Mouse (Mus musculus): ENCODE measurements around the gene D430041D05Rik.

D430041D05Rik gene

DNA sequence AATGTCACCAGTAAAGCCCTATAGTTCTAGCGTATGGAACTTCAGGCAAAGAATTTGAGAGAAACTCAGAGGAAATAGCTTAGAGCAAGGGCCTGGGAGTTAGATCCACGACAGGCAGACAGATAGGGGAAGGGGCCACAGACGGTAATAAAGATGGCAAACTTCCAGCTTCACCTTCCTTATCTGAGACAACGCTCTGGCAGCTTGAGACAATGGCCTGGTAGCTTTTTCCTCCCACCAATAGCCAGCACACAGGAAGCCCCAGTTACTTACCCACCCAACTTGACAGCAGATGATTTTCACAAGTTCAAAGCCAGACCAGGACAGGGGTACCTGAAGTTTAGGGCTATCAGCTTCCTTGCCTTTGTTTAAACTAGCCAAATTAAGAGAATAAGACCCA, 226.5 kb downstream of the D430041D05Rik start:
- DNase-seq, result no peak

DNA sequence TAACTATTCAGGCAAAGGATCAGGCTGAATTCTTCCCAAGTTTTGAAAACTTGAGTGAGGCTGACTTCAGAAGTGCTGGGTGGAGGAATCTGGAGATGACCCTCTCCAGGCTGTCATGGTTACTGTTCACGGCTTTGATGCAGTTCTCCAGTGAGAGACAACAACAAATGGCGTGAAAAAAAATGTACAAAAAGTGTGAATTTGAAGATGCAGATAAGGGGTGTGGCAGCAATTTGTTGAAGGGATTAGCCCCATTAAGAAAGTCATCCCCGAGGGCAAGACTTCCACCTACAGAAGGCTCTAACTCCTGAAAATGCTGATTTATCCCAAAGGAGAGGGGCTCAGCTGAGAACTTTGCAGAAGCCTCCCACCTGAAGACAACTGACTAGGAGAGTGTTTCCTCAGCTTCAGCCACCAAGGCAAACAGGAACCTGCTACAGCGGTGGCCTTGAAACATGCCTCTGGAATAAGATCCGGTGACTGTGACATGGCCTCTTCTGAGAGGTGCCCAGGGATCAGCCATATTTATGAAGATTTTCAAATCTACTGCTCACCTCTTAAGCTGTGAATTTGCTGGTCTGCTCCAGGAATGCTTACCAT, 227.5 kb downstream of the D430041D05Rik start:
- no peak for DNase-seq

DNA sequence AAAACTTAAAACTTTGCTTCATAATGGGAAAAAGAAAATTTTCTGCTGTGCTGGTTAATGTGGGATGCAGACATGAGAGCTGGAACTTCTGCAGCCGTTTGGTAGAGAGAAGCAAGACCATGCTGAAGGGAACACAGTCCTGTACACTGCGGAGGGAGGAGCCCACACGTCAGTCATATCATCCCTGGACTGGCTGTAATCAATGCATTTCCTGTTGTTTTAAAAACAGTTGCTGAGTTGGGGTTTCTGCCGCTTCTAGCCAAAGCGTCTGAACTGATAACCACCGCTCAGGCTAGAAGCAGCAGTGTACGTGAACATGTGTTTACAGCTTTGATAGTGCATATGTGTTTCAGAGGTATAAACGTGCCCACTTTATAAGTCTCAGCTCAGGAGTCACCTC, 231.2 kb downstream of the D430041D05Rik start:
- no peak for DNase-seq

DNA sequence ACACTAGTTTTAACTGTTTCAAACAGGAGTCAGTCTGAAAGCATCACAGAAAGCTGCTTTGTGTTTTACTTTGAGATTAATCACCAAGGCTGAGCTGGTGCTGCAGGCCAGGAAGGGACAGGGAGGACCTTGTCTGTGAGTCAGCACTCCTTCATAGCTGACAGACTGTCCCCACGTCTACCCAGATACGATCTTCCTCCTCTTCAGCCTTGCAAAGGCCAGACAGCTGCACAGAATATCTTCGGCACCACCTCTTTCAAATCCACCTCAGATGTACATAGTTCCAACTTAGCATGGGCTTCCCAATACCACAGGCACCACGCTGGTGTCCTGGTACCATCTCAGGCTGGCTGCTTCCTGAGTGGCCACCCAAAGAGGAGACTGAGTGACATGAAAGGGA, 232.6 kb downstream of the D430041D05Rik start:
- DNase-seq, result no peak

DNA sequence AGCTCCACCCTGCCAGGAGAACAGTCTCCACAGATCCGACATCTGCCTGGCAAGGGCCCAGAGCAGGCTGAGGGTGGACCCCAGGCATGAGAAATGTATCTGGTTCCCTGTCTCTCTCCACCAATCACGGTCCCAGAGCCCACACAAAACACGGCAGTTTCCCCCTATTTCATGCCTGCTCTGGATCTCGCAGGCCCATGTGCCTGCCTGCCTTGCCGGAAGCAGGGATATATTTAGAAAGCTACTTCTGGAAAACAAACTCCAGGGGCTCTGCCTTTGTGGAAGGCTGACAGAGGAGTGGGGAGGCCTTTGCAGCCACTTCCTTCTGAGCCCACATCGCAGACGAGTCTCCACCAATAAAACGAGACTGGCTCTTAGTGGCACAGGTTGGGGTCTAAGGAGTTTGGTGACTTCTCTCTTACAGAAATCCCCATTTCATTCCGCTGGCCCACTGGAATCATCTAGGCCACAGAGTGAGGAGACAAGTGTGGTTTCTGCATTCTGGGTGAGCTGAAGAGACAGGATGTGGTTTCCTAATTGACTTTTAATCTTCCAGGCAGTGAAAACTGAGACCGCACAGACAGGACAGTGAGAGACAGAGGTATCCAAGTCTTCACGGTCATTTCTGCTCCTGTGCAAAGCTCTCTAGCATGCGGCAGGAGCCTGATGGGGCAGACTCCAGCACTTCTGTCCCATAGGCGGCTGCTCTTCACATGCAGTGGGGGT, 233.7 kb downstream of the D430041D05Rik start:
- no peak for DNase-seq

DNA sequence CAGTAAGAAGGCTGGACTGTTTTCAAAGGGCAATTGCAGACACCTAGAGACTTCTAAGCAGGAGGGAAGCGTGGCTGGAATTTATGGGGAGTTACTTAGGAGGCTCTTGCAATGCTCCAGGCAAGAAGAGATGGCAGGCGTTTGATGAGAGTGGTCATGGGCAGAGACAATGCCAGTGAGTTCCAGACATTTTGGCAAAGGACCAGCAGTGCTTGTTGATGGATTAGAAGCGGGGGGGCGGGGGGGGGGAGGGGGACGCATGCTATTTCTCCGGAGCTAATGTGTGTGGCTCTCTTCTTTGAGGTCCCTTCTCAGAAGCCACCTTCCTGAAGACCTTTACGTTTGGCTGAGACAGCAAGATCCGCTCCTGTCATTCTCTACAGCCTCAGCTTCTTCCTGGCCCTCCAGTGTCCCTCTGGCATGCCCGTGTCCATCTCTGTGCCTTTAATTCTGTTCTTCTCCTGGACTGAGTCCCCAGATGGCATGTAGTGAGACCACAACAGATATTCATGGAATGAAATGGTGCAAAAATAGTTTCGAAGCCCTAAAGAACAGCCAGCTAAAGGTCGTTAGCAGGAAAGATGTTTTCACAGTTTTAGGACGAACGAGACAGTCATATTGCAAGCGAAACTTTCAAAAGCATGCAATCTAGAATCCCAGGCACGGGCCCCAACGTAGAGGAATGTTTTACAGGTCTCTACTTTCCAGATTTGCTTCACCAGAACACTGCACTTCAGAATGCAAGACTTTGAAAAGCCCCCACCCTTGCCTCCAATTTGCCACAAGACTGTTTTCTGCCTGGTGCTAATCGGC, 234.4 kb downstream of the D430041D05Rik start:
- no peak for DNase-seq

DNA sequence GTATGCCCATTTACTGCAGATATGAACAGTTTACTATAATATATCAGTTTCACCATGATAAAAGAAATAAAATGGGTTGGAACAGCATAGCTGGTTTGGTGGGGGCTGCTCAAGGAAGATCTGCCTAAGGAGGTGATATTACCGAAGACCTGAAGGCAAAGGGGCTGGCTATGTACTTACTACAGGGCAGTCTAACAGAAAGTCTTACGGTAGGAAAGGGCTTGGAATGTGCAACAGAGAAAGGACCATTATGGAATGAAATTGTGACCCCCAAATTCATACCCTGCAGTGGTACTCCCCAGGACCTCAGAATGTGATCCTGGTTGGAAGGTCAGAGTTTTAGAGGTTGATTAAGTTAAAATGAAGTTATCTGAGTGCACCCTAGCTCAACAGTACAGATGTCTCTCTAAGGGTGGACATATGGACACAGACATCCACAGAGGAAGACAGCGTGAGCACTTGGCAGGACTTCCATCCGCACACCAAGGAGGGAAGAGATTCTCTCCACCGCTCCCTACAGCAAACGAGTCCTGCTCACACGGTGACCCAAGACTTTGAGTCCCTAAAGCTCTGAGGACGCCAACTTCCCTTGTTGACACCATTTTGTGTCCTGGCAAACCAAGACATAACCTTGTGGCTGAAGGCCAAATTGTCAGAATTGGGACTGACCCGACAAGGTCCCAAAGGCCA, 235.2 kb downstream of the D430041D05Rik start:
- peak; percentile 71 for DNase-seq

DNA sequence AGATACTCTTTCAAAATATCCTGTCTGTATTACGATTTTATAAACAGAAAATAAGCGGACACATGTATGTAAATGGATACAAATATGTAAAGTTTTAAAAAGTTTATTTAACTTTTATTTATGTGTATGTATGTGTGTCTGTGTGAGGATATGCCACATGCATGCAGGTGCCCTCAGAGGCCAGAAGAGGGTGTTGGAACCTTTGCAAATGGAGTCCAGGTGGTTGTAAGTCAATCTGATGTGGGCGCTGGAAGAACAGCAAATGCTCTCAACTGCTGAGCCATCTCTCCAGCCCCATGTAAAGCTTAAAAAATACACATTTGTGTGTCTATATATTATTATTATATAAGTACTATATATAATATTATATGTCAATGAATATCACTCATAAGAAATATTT, 237.4 kb downstream of the D430041D05Rik start:
- no peak for DNase-seq

DNA sequence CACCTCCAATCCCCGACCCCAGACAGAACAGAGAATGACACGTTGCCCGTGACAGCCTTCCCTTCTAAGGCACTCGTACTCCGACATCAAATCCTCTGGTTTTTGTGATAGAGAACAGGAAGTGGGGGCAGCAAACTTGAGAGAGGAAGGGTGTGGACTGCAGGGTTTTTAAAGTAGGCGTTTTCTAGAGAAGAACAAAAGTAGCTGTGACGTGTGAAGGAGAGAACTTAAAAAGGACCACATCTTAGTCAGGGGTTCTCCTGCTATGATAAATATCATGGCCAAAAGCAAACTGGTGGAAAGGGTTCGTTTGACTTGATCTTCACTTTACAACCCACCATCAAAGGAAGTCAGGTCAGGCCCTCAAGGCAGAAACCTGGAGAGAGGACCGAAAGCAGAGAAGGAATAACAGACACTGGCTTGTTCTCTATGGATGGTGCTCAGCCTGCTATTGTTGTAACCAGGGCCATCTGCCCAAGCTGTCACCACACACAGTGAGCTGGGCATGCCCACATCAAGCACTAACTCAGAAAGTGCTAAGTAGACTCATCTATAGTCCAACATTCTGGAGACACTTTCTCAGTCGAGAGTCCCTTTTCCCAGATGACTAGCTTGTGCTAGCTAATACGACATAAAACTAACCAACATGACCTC, 238.0 kb downstream of the D430041D05Rik start:
- DNase-seq, result no peak

DNA sequence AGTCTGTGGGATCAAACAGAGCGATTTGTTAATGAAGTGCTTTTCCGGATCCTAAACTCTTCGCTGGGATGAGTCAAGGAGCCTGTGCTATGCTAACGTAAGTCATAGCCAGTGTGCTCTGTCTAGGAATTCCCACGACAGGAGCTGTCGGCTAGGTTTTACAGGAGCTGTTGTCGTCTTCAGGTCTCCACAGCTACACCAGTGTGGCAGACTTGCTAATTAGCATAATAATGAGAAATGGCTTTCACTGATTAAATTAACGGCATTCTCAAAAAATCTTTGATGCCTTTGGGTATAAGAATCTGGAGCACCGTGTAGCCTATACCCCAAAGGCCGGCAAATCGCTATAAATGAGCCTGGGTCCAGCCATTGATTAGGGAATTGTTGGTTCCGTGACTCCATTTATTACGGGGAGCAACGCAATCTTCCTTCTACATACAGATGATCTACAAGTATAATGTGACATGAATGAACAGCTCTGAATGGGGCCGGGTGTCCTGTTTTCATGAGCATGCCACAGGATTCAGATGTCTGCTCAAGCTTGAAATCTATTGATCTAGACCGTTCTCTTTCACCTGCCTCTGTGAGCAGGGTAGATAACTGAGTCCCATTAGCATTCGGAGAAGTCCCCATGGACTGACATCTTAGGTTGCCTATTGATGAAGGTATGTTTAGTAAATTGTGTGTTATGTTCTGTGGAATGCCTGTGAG, 242.5 kb downstream of the D430041D05Rik start:
- DNase-seq, result no peak

DNA sequence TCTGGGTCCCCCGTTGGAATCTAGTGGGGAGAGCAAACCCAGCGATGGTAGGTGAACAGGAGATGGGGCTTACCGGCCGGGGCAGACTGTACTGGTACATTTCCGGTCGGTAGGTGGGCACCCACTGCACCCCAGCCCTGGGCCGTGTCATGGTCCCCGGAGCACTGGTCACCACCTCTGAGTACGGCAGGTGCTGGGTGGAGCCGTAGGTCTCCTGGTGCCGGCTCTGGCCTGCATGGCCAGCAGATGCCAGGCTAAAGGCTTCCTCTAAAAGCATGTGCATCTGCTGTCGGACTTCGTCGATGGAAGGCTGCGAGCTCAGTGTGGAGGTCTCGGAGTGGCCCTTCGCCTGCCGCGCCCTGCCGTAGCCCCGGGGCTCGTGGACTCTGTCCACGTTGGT, 243.0 kb downstream of the D430041D05Rik start:
- no peak for DNase-seq

DNA sequence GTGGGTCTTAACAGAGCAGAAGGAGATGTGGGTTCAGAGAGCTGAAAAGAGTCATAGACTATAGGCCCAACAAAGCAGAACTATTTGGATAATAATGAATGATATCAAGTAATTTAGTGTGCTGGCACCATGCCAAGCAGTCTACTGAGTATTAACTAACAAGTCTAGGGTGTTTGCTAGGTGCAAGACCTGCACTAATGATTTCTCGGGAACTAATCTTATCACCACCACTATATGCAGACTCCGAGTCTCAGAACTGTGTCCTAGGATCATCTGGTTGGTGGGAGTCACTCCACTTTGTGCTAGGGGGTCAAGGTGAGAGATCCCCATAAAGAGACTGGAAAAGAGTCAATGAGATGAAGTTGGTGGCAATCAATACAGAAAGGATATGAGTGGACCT, 245.2 kb downstream of the D430041D05Rik start:
- DNase-seq, result no peak

DNA sequence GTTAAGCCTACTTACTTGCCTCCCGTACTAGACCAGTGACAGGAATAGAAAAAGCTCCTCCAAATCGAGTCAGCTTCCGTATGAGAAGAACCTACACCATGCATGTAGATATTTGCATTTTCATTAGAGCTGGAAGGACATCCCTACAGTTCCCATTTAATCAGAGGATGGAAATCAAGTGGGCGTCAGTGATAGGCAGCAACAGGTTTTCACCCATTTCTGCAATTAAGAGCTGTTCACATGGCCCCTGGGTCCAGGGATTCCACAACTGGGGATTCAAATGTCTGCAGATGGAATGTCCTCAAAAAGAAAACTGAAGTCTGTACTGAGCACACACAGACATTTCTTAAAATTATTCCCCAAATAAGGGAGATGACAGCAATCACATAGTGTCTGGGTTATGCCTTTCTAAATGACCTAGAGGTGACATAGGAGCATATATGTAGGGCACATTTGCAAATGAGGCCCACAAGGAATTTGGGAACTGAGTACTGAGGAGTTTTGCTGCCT, 246.8 kb downstream of the D430041D05Rik start:
- DNase-seq, result no peak

DNA sequence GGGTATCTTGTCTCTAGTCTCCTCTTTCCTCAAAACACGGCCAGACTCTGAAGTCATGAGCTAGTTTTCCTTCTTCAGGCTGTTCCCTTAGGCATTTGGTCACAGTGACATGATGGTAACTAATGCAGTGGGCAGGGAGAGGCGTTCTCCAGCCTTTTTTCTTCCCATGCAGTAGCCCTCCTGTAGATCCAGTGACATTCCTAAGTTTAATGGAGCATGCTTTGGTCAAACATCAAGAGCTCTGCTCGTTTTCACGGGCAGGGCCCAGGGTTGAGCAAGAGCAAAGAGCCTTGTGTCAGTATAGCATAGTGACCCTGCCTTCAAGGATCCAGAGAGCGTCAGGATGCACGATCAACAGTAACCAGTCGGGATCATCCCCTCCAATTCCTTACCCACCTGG, 247.4 kb downstream of the D430041D05Rik start:
- no peak for DNase-seq

DNA sequence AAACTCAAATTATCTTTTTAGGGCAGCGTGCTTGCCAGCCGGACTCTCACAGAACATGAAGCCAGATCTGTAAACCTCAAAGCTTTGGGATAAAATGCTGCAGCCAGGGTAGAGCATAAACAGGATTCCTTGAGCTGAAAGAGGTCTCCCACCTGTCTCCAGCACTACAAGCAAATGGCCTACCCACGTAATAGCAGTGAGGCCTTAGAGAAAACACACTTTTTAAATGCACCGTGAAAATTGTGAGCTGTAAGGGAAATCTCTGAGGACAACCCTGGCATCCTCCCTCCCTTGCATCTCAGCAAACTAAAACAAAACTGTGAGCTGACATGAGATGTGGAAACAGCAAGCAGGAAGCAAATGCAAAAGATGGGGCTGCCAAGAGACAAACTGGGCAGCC, 253.0 kb downstream of the D430041D05Rik start:
- no peak for DNase-seq

DNA sequence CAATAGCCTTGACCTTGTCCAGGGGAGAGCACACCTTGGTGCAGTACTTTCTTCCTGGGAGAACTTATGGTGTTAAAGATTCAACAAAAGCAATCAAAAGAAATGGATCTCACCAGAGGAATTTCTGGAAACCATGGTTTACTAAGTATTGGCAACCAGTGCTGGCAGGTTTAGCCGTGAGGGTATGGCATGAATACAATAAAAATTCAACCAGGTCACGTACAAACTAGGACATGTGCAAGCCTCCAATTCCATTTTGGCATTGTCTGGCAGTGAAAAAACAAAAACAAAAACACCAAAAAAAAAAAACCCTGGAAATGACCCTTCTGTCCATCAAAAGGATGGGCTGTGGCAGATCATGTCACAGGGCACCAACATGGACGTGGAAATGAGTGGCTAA, 256.9 kb downstream of the D430041D05Rik start:
- DNase-seq, result no peak

DNA sequence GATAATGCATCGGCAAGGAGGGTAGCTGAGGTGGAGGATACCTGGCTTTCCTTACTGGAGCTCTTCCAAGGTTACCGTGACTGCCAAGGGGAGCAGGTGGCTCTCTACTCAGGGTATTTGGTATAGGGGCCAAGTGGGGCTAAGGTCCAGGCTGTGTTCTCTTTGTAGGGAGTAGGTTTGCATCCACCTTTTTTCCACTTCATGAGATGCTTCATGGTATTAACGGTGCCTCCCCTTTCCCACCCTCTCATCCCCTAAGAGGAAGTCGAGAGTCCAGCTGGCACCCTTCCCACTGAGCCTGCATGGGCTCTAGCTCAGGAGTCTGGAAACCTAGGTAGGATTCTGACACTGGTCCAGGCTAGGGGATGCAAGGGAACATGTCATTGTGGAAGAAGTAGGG, 257.5 kb downstream of the D430041D05Rik start:
- DNase-seq, result peak; percentile 93

DNA sequence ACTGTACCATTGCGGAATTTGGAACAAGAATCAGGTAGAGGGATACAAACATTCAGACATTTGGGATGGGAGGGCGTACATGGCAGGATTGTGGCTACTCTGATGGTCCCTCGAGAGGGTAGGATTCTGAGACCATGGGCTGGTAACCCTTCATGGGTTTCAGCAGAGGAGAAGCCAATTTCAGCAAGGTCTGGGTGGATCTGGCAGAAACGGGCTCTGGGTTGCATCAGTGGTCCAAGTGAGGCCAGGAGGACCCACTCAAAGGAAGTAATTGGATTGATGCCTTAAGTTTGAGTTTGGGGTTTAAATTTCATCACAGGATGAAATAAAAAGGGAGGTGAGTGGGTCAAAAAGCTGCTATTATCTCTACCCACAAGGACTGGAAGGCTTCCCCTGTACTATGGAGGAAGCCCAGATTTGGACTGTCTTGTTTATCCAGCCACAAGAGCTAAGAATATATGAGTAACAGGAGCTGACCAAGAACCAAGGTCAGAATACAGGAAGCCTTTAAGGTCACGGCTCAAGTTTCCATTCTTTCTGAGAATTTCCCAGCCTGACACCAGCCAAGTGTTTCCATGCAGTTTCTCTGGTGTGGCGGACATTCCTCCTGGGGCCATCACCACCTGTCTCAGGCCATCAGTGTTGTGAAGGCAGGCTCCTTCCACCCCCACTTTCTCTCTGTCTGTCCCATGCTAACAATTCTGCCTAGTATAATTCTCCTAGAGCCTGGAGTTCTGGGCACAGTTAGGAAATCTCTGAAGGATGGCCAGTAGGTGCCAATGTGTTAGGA, 260.0 kb downstream of the D430041D05Rik start:
- peak; percentile 43 for DNase-seq

DNA sequence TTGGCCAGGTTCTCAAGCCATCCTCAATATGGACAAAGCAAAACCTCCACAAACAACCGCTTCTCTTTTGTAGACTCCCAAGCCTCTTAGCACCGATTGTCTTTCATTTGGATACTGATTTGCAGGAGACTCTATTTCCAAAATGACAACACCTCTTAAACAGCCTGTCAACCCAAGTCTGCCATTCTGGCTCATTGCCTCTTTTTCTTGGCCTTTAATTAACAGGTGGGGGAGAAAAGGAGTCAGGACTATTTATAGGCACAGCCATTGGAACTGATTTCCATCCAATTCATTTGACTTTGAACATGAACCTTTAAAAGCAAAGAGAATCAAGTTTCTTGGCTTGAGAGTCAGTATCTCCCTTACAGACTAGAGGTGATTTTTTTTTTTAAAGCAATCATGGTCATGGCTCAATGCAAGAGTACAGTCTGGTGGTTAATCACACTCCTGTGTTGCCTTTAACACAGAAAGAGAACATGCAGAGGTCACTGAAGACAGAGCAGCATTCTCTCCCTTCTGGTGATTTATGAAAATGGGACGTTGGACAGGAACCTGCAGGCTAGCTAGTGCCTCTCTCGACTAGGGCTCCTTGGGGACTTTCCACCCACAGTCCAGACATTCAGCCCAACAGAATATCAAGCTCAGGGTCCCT, 262.8 kb downstream of the D430041D05Rik start:
- no peak for DNase-seq

DNA sequence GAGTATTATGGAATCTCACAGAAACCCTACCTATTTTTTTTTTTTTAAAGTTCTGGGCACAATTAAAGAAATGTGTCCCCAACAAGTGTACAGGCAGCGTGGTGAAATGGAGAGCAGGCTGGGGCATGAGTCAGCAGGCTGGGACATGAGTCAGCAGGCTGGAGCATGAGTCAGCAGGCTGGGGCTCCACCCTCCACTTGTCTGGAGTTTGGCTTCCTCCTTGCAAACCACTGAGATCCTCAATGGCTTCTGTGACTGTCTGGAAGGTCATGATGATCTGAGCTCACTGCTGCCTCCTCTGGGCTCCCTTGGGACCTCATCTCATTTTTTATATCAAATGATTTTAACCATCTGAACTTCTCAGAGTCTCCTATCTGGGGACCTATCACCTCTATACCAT, 264.8 kb downstream of the D430041D05Rik start:
- DNase-seq, result no peak

DNA sequence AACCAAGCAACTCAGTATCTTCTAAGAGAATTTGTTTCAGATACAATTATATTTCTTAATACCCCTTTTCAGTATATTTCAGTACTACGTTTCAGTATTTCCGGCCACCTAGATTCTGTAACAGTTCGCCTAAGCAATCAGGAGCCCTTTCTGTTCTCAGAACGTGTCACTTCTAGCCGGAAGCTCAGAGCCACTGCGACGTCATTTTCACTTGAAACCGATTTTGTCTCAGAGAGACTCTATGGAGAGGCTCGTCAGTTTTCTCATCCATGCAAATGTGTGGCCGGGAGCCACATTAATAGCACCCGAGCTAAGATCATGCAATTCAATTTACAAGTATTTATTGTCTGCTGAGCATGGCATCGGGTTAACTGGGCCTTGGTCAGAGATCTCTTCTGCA, 266.8 kb downstream of the D430041D05Rik start:
- DNase-seq, result no peak
